Mouse (Mus musculus) stomach, postnatal 0 days (tissue): Measurements from ENCODE around the gene Ppp5c.

Experiments used
- CTCF ChIP-seq: IDR thresholded peaks from 2 replicates; pipeline ENCODE4 v1.5.1; 2016; ENCODE audit warnings: antibody characterized with exemption, low read depth, mild to moderate bottlenecking, moderate library complexity
- EP300 ChIP-seq: optimal IDR thresholded peaks from 2 replicates; pipeline ENCODE3; 2016; ENCODE audit warnings: antibody characterized with exemption

- TF ChIP-seq EP300 (no peak), CTCF (peak; percentile 38)
Observed at GRCm38 (mm10) chr7:17015381-17015780, 12.3 kb downstream of the Ppp5c start.
